Mouse (Mus musculus): Measurements from ENCODE around the gene Trim69.

The Trim69 gene

DNA sequence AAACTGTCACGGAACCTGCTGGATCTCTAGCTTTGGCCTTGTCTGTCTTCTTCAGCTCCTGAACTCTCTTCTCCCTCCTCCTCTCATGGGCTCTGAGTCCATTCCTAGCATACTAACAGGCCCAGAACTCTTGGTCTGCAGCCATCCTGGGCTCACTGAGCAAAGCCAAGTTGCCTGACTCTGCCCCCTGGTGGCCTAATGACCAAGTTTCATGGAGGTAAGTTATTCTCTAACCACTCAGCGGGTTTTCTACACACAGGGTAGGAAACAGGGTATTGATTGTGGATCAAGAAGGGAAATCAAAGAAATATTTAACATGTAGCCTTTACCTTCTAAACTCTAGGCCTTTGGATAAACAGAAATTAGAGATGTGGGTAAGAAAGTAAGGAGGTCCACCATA is at the start of gene Trim69:
TSS of gene Trim69 (plus strand) at position 21 of the 400 bp plus-strand sequence.
- peak; percentile 63 for DNase-seq (ENCODE audit: low read depth, low spot score)

GRCm38 (mm10) chr2:122116888-122117287 is 43.6 kb upstream of the Trim69 start:
- DNase-seq (ENCODE audit: low read depth, low spot score), result no peak

GRCm38 (mm10) chr2:122117961-122118958 is 42.2 kb upstream of the Trim69 start, which contains the start of gene Spg11:
TSS of gene Spg11 (minus strand) at chr2:122118386.
- DNase-seq (ENCODE audit: low read depth, low spot score), result peak; percentile 97

DNA sequence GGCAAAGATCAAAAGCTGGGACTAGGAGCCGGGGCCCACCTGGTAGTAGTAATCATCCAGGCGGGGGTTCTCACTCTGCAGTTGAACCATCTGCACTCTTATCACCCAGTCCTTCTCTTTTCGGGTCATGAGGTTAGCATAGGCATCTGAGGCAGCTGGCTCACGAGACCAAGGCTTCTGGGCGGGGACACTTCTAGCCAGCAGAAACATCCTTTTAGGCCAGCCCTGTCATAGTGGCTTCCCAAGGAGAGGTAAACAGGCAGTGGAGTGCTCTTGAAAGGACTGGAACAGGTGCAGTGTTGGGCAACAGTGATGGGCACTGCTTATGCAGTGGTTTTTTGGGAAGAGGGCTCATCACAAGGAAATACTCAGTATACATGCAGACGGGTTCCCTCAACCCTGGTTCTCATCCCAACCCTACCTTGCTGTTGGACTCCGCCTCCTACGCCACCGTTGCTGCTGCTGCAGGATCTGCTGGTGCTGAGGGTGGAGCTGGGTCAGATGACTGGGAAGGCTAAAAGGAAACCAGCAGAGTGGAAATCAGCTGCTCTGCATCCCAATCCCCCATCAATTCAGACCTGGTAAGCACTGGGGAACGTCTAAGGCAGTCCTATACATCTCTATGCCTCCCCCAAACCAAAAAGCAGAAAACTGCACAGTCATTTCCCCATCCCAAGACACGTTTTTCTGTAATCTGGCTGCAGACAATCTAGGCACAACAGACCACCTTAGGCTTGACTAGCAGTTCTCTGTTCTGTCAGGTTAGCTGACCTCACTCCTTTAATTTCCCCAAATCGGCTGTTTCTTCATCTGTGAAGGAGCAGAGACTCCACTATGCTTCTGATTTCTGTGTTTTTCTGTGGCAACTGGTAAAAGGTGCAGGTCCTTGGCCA is 34.6 kb upstream of the Trim69 start:
- DNase-seq (ENCODE audit: low read depth, low spot score), result no peak

DNA sequence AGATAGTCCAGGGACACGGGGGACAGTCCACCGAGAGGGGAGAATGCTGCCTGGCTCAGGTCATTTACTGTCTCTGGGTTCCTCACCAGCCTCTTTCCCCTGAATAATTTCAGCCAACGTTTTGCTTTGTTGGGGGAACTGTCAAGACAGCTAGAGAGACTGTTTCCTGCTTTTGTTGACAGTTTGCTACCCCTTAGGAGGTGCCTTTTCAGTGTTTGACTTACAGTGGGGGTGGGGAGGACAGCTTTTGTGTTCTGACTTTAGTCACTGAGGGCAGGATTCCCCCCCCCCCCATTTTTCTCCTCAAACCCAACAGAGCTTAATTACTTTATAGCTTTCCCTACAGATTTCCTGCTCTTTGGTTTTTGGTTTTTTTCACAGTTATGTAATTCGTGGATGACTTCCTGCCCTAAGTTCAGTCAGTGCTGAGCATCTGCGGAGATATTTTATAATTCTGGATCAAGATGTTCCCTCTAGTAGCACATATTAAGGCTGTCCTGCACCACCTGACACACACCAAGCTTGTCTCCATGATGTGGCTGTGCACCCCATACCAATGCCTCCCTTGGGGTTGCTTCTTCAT is 33.6 kb upstream of the Trim69 start:
- no peak for DNase-seq (ENCODE audit: low read depth, low spot score)

GRCm38 (mm10) chr2:122127635-122128034 is 32.9 kb upstream of the Trim69 start:
- no peak for DNase-seq (ENCODE audit: low read depth, low spot score)

DNA sequence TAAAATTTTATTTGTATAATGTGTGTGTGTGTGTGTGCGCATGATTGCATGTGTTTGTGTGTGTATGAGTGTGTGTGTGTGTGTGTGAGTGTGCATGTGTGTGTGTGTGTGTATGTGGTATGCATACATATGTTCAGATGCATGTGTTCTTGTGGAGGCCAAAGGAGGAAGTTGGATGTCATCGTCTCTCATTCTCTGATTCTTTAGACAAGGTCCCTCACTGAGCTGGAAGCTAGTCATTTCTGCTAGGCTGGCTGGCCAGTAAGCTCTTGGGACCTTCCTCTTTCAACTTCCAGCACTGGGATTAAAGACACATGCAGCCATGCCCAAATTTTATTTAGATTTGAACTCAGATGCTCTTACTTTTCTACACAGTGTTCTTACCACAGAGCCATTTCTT is 28.4 kb upstream of the Trim69 start:
- no peak for DNase-seq (ENCODE audit: low read depth, low spot score)

DNA sequence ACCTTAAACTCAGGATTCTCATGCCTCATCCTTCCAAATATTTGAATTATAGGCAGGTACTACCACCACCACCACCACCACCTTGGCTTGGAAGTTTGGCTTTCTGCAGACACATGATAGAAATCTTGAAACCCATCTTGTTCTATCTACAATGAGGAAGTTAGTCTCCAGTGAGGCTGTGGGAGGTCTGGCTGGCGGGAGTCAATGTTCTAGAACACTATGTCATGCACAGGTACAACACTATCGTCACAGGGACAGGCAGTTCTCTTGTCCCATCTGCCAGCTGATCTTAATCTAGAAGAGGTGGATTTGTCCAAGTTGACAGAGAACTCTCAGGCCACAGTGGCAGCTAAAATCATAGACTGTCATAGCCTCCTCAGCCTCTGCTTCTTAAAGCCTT is 27.9 kb upstream of the Trim69 start:
- DNase-seq (ENCODE audit: low read depth, low spot score), result no peak

- no peak for DNase-seq (ENCODE audit: low read depth, low spot score)
Observed at GRCm38 (mm10) chr2:122137839-122138465, 22.5 kb upstream of the Trim69 start.

DNA sequence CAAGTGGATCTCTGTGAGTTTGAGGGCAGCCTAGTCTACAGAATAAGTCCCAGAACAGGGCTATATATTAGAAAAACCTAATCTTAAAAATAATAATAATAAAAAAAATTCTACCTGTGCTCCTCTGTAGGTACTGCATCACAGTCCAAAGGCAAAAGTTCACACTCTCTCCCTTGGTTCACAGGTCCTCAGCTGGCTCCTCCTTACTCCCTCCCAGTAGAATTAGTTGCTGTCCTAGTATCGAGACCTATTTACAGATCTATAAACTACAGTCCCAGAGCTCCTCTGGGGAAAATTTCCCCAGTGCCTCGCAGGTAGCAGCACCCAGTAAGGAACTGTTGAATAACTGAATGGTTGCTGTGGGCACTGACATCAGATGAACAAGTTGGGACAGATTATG is 19.7 kb upstream of the Trim69 start:
- DNase-seq (ENCODE audit: low read depth, low spot score), result no peak

DNA sequence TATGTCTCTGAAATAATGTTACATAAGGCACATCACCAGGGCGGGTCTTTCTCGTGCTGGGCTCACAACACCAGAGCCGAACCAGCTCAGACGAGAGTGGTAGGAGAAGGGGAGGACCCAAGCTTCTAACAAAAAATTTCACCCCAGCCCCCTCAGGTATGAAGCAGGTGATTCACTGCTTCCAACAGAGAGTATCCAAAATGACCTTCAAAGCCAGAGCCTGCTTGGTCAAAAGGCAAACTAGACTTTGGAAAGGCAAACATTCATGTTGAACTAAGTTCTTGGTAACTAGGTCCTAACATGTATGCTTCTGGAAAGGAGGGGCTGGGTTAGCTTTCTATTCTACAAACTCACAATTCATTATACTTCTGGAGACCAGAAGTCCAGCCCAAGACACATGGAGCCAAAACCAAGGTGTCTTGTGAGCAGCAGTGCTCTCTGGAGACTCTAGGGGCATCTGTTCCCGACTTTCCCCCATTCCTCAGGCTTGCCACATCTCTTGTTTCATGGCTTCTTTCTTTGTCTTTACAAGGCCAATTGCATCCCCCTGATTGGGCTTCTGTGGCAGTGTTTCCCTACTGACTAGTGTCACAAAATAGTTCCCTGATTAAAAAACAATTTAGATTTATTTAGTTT is 19.1 kb upstream of the Trim69 start:
- DNase-seq (ENCODE audit: low read depth, low spot score), result no peak

DNA sequence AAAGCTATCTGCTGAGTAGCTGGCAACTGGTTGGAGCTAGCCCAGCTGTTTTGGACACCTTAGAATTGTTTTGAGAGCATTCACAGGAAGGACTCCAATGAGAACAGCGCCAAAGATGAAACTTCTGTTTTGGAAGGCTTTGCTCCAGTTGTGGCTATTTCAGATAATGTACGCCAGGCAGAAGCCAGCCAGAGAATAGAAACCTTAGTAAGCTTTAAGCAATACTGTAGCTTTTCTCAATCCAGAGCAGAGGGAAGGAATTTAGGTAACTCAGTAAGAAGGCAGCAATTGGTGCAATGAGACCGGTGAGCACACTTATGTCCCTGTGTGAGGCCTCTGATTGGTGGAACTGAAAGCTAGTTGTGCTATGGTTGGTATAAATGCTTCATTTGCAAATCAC is 17.4 kb upstream of the Trim69 start:
- DNase-seq (ENCODE audit: low read depth, low spot score), result no peak

DNA sequence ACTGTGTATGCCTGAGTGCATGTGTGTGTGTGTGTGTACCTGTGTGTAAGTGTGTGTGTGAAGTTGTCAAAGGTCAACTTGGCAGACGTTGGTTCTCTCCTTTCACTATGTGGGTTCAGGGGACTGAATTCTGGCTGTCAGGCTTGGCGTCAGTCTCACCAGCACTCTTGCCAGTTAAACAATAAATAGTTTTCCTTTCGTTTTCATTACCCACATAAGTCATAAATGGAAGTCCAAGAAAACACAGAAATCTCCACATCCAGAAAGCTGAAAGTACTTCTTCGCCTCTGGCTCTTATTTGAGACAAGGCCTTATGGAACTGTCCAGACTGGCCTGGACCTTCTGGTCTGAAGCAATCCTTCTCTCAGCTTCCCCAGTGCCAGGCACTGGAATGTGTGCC is 14.7 kb upstream of the Trim69 start:
- DNase-seq (ENCODE audit: low read depth, low spot score), result no peak

DNA sequence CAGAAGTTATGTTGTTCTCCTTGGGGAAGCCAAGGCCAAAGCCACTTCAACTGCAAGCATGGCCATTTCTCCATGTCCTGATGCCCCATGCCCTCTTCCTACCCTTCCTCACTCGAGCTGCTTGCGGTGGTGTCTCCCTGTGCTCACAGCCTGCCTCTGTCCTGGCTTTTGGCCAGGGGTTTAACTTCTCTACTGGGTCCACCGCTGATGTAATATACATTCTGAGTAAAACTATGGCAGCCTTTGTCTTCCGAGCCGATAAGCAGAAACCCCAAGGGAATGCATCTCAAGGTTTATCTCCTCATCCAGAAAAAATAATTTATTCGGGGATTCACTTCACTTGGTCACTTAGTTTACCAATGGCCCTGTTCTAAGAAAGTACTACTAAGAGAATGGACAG is 13.8 kb upstream of the Trim69 start:
- DNase-seq (ENCODE audit: low read depth, low spot score), result no peak

DNA sequence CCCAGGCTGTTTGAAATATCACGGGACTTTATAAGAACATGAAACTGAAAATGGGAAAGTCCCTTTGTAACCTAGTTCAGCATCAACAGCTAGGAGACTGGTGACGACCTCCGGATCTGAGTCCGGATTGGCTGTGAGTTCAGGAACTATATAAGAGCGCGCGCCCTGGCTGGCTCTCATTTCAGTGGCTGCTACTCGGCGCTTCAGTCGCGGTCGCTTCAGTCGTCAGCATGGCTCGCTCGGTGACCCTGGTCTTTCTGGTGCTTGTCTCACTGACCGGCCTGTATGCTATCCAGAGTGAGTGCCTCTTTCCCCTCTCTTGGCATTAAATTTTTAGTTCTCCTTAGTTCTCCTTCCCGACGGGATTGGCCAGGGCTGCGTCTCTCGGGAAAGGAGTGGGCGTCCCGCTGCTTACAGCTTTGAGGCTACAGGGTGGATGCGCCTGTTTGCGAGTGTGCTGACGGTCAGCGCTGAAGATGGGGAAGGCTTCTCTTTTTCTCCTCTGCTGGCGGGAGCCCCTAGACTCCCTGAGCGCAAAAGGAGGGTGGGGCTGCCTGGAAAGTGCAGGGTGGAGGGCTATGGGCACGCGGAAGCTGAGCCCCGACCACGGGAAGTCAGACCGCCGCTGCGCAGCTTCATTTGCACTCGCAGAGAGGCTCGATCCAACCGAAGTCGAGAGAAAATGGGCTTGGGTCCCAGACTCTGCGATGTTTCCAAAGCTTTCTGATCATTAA is 12.8 kb upstream of the Trim69 start, which contains the start of gene B2m:
TSS of gene B2m (plus strand) at position 179 of the 734 bp plus-strand sequence.
- DNase-seq (ENCODE audit: low read depth, low spot score), result peak; percentile 95

GRCm38 (mm10) chr2:122148242-122148917 is 12.1 kb upstream of the Trim69 start:
- peak; percentile 10 for DNase-seq (ENCODE audit: low read depth, low spot score)

GRCm38 (mm10) chr2:122149316-122149715 is 11.2 kb upstream of the Trim69 start:
- DNase-seq (ENCODE audit: low read depth, low spot score), result no peak

DNA sequence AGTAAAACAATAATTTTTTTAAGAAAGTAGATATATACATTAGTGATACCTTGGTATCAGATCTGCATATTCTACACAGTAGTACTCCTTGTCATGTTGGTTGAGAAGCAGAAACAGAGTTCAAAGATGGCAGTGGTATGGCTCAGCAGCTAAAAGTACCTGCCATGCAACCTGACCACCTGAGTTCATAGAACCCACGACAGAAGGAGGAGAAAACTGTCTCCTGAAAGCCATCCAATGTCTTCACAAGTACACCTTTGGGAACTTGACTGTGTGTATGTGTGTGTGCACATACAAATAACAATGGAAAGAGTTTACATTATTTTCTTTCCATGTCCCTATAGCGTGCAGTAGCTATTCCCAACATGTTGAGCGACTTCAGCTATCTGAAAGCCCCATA is 10.8 kb upstream of the Trim69 start:
- no peak for DNase-seq (ENCODE audit: low read depth, low spot score)

- no peak for DNase-seq (ENCODE audit: low read depth, low spot score)
Observed at GRCm38 (mm10) chr2:122151221-122151620, 9.3 kb upstream of the Trim69 start.

- no peak for DNase-seq (ENCODE audit: low read depth, low spot score)
Observed at GRCm38 (mm10) chr2:122152850-122153249, 7.7 kb upstream of the Trim69 start.
